Comparison of ENCODE assay signal across 8 mouse cellular contexts in genomic region chr12:78749378-78749801, GRCm38 (mm10). TPM values are rescaled to one million over a fixed set of nuclear protein-coding genes. Genes with fewer than 3 reads are reported as not detected.
DNase-seq lines count a peak whose midpoint lies in the region; ATAC-seq and TF ChIP-seq lines count a peak whose summit lies in the region.

No protein-coding gene starts in this region.

- TF ChIP-seq EP300 in lung, postnatal 0 days (IDR thresholded peaks at IDR 0.05), result no peak

- peak; percentile 48 for ATAC-seq in frontal cortex, adult (ENCODE audit: low TSS enrichment)
- ATAC-seq in hindbrain, embryonic 11.5 days (ENCODE audit: low FRiP score), result peak; percentile 41
- ATAC-seq in lung, postnatal 0 days, result peak; percentile 19
- ATAC-seq in inflammation-experienced regulatory T-cells, adult 6 months, result no peak

- 0% methylated on average over 18 of the region's 25 CpGs for WGBS in hindbrain, embryonic 11.5 days
- 0% methylated on average over 25 of the region's 25 CpGs for WGBS in lung, postnatal 0 days

- peak; percentile 84 to 94 for DNase-seq in adrenal gland, adult (ENCODE audit: inconsistent age in 2 of 2, low spot score in 1 of 2)
- DNase-seq in cerebellum, adult 9-11 months, result peak; percentile 62
- DNase-seq in hindbrain, embryonic 11.5 days (ENCODE audit: low spot score), result peak; percentile 71
- peak; percentile 43 to 61 for DNase-seq in layer of hippocampus, postnatal 10 days (ENCODE audit: low spot score in 2 of 2)
- DNase-seq in lung, postnatal 0 days (ENCODE audit: low spot score), result peak; percentile 83
- peak; percentile 65 for DNase-seq in ovary, postnatal 36 days (ENCODE audit: low spot score)

- peak overlapping the region; percentile 85 for H3K4me3 ChIP-seq in hindbrain, embryonic 11.5 days (ENCODE audit: low read depth, low read length)
- peak overlapping the region; percentile 93 for H3K4me3 ChIP-seq in lung, postnatal 0 days (ENCODE audit: low read depth, low read length)

- peak overlapping the region; percentile 54 for H3K4me2 ChIP-seq in hindbrain, embryonic 11.5 days (replicated peaks; ENCODE audit: low read depth, low read length)
- peak overlapping the region; percentile 71 for H3K4me2 ChIP-seq in lung, postnatal 0 days (replicated peaks; ENCODE audit: low read depth, low read length)

- no peaks in the 10 kb centered on the region for H3K4me1 ChIP-seq in hindbrain, embryonic 11.5 days (replicated peaks; ENCODE audit: control insufficient read depth, insufficient read depth, low read length)
- H3K4me1 ChIP-seq in lung, postnatal 0 days (ENCODE audit: insufficient read depth, low read depth, low read length), result peaks cover 4% of the 10 kb centered on the region; the same call in 1 of the 2 replicates

- H3K9ac ChIP-seq in hindbrain, embryonic 11.5 days (ENCODE audit: low read depth, low read length), result peak overlapping the region; percentile 79
- H3K9ac ChIP-seq in lung, postnatal 0 days (replicated peaks; ENCODE audit: low read depth), result peak overlapping the region; percentile 87

- no peaks in the 10 kb centered on the region for H3K9me3 ChIP-seq in hindbrain, embryonic 11.5 days (ENCODE audit: control insufficient read depth, low read length)
- H3K9me3 ChIP-seq in lung, postnatal 0 days (ENCODE audit: low read length), result no peaks in the 10 kb centered on the region

- H3K27me3 ChIP-seq in hindbrain, embryonic 11.5 days (ENCODE audit: control insufficient read depth, insufficient read depth, low read length), result no peaks in the 10 kb centered on the region
- H3K27me3 ChIP-seq in lung, postnatal 0 days (replicated peaks; ENCODE audit: insufficient read depth, low read length), result no peaks in the 10 kb centered on the region

- H3K27ac ChIP-seq in hindbrain, embryonic 11.5 days (ENCODE audit: low read depth, low read length), result peak overlapping the region; percentile 85
- peak overlapping the region; percentile 97 for H3K27ac ChIP-seq in lung, postnatal 0 days (ENCODE audit: low read length)

- H3K36me3 ChIP-seq in hindbrain, embryonic 11.5 days (ENCODE audit: control insufficient read depth, insufficient read depth, low read length), result no peaks in the 10 kb centered on the region
- H3K36me3 ChIP-seq in lung, postnatal 0 days (ENCODE audit: insufficient read depth, low read length), result no peaks in the 10 kb centered on the region

- 0 out of 2 replicates have a peak, but pooled peaks have one; percentile 6 for TF ChIP-seq CTCF in lung, postnatal 0 days (IDR thresholded peaks at IDR 0.05)

RNA-seq across cellular contexts. Expression of gene Mpp5, which starts 0.7 kb away (rescaled TPM):
- polyA plus RNA-seq in hindbrain, embryonic 11.5 days (2014; fragmentation: Nextera tagmentation; extraction: Ambion mirVana), result 26.9 and 32.3 TPM in 2 replicates
- 10 to 100 TPM; 14.6 to 15.4 TPM for total RNA-seq in layer of hippocampus, postnatal 10 days (2021)
- 26.9 and 36.0 TPM in 2 replicates for polyA plus RNA-seq in lung, postnatal 0 days (2015; fragmentation: Nextera tagmentation; extraction: Ambion mirVana)
- polyA plus RNA-seq in inflammation-experienced regulatory T-cells, adult 6 months (2017; shearing (Covaris generic)), result 10 to 100 TPM; 10.1 to 25.8 (median 15.2) TPM

RNA-seq across cellular contexts. Expression of gene Fam71d, which starts 58.1 kb away (rescaled TPM):
- 0.19 TPM in 1 of 2 replicates, not detected in the other for polyA plus RNA-seq in hindbrain, embryonic 11.5 days (2014; fragmentation: Nextera tagmentation; extraction: Ambion mirVana)
- total RNA-seq in layer of hippocampus, postnatal 10 days (2021), result 1 to 10 TPM; 2.3 to 2.4 TPM
- 0.17 and 0.31 TPM in 2 replicates for polyA plus RNA-seq in lung, postnatal 0 days (2015; fragmentation: Nextera tagmentation; extraction: Ambion mirVana)
- polyA plus RNA-seq in inflammation-experienced regulatory T-cells, adult 6 months (2017; shearing (Covaris generic)), result not detected
